Mouse (Mus musculus) liver, adult 2 months (tissue): ENCODE measurements around the gene Rad51b.

Experiments
- CTCF ChIP-seq: fragments of 200-500 bp; IDR thresholded peaks from 2 replicates; pipeline ENCODE4 v1.5.1; 2011; ENCODE audit warnings: low read depth, low read length, control low read depth
- POLR2A ChIP-seq: fragments of 200-500 bp; IDR thresholded peaks from 2 replicates; pipeline ENCODE4 v1.6.1; 2011; ENCODE audit warnings: low read length, control low read depth; ENCODE audit not compliant: insufficient read depth; ENCODE audit errors: extremely low read depth

- TF ChIP-seq CTCF: no peak
- TF ChIP-seq POLR2A: no peak
Observed at GRCm38 (mm10) chr12:79676896-79677295, 379.8 kb downstream of the Rad51b start.
